Mouse (Mus musculus): ENCODE data around the gene Ifrd1.
"Not testable (repeated sequence)": the region's sequence is repeated elsewhere in the genome, so short reads cannot be mapped to it uniquely, and the experiment has no call there.

DNA sequence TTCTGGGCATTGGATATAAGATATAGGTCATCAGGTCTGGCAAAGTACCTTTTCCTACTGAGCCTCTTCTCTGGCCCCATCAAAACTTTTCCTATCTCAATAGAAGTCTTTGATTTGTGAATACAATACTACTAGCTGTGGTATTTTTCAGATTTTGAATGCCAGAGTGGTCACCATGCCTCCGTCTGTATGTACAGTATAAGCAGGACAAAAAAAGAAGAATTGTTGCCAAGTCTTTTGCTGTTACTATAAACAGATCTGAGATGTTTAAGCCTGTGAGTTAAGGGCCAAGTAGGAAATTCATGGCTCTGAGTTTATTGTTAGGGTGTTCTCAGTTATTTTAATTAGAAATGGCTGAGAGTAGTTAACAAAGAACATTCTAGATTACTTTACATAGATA lies 73.1 kb downstream of the Ifrd1 start:
- not testable (repeated sequence) for TF ChIP-seq CTCF, POLR2A (IDR thresholded peaks at IDR 0.05; ENCODE audit: insufficient read depth, low read depth, low read length)

Measured in olfactory bulb, adult 2 months (tissue).